Mouse (Mus musculus) forebrain, embryonic 16.5 days (tissue): ENCODE measurements around the gene Sox6. TPM values are rescaled to one million over a fixed set of nuclear protein-coding genes. Genes with fewer than 3 reads are reported as not detected.

Source experiments
- ATAC-seq: fragments of 200-750 bp; cut with Nextera tagmentation; 2 replicates; pipeline ENCODE4 v1.8.0; 2017; ENCODE audit warnings: mild to moderate bottlenecking, moderate library complexity
- H3K27ac ChIP-seq: fragments of 300-500 bp; sonication (generic); 2 replicates; pipeline ENCODE4 v1.5.1; 2014; ENCODE audit warnings: low read length, control low read depth
- H3K27me3 ChIP-seq: fragments of 300-500 bp; sonication (generic); replicated peaks from 2 replicates; pipeline ENCODE4 v1.6.1; 2014; ENCODE audit warnings: low read length; ENCODE audit not compliant: control insufficient read depth, insufficient read depth
- H3K36me3 ChIP-seq: fragments of 300-500 bp; sonication (generic); 2 replicates; pipeline ENCODE4 v1.6.1; 2014; ENCODE audit not compliant: control insufficient read depth, insufficient read depth
- H3K4me1 ChIP-seq: fragments of 300-500 bp; sonication (generic); replicated peaks from 2 replicates; pipeline ENCODE4 v1.6.1; 2014; ENCODE audit warnings: low read length; ENCODE audit not compliant: control insufficient read depth, insufficient read depth
- H3K4me2 ChIP-seq: fragments of 300-500 bp; sonication (generic); 2 replicates; pipeline ENCODE4 v1.6.1; 2014; ENCODE audit warnings: mild to moderate bottlenecking, low read length, control low read depth
- H3K4me3 ChIP-seq: fragments of 300-500 bp; sonication (generic); replicated peaks from 2 replicates; pipeline ENCODE4 v1.5.1; 2014; ENCODE audit warnings: mild to moderate bottlenecking, low read length, control low read depth
- H3K9ac ChIP-seq: fragments of 300-500 bp; sonication (generic); replicated peaks from 2 replicates; pipeline ENCODE4 v1.6.1; 2014; ENCODE audit warnings: low read depth, low read length, control low read depth
- H3K9me3 ChIP-seq: fragments of 300-500 bp; sonication (generic); 2 replicates; pipeline ENCODE4 v1.6.1; 2016; ENCODE audit warnings: low read length; ENCODE audit not compliant: control insufficient read depth
- WGBS: fragments of 180-500 bp; shearing (Covaris S2); extraction: QIAGEN DNeasy Blood & Tissue Kit; methylation state at CpG from one replicate; pipeline ENCODE4 v1.1.7; 2014; 5-methylcytosine and 5-hydroxymethylcytosine counted together
- polyA plus RNA-seq: library from polyadenylated mRNA; unstranded; fragments of >200 nt; fragmentation: Nextera tagmentation; extraction: Ambion mirVana; gene quantifications from 2 replicates; pipeline ENCODE4 v1.2.1, GENCODE M21; 2015

Gene Sox6
- polyA plus RNA-seq, 1 experiment from 2014 or later: 96.5 TPM

GRCm38 (mm10) chr7:115566818-115567217 is 471.8 kb downstream of the Sox6 start:
- Histone ChIP-seq H3K36me3 (no peaks in the 10 kb centered on the region), H3K9me3 (no peaks in the 10 kb centered on the region), H3K4me3 (no peak overlapping the region), H3K27ac (no peak overlapping the region), H3K4me1 (peaks cover 28% of the 10 kb centered on the region), H3K27me3 (no peaks in the 10 kb centered on the region), H3K4me2 (no peak overlapping the region), H3K9ac (no peak overlapping the region)
- no peak for ATAC-seq
- 95% methylated on average over 2 of the region's 2 CpGs for WGBS

GRCm38 (mm10) chr7:115565060-115565426 is 473.6 kb downstream of the Sox6 start:
- Histone ChIP-seq H3K4me2 (no peak overlapping the region), H3K4me1 (peaks cover 28% of the 10 kb centered on the region), H3K9ac (no peak overlapping the region), H3K27ac (no peak overlapping the region), H3K4me3 (no peak overlapping the region), H3K36me3 (no peaks in the 10 kb centered on the region), H3K9me3 (no peaks in the 10 kb centered on the region), H3K27me3 (no peaks in the 10 kb centered on the region)
- 49% methylated on average over 5 of the region's 5 CpGs for WGBS
- no peak for ATAC-seq

GRCm38 (mm10) chr7:115564359-115565059 is 474.1 kb downstream of the Sox6 start:
- H3K9me3 ChIP-seq: no peaks in the 10 kb centered on the region
- no peak overlapping the region for H3K27ac ChIP-seq
- no peak overlapping the region for H3K4me2 ChIP-seq
- 18% methylated on average over 6 of the region's 6 CpGs for WGBS
- no peaks in the 10 kb centered on the region for H3K36me3 ChIP-seq
- peaks cover 28% of the 10 kb centered on the region for H3K4me1 ChIP-seq
- ATAC-seq: no peak
- H3K27me3 ChIP-seq: no peaks in the 10 kb centered on the region
- H3K9ac ChIP-seq: no peak overlapping the region
- no peak overlapping the region for H3K4me3 ChIP-seq

GRCm38 (mm10) chr7:115556677-115557076 is 481.9 kb downstream of the Sox6 start:
- ATAC-seq: no peak
- H3K27ac ChIP-seq: no peak overlapping the region
- H3K4me2 ChIP-seq: no peak overlapping the region
- no peak overlapping the region for H3K9ac ChIP-seq
- 87% methylated on average over 3 of the region's 3 CpGs for WGBS
- no peaks in the 10 kb centered on the region for H3K4me1 ChIP-seq
- H3K36me3 ChIP-seq: no peaks in the 10 kb centered on the region
- no peaks in the 10 kb centered on the region for H3K9me3 ChIP-seq
- H3K27me3 ChIP-seq: no peaks in the 10 kb centered on the region
- H3K4me3 ChIP-seq: no peak overlapping the region

DNA sequence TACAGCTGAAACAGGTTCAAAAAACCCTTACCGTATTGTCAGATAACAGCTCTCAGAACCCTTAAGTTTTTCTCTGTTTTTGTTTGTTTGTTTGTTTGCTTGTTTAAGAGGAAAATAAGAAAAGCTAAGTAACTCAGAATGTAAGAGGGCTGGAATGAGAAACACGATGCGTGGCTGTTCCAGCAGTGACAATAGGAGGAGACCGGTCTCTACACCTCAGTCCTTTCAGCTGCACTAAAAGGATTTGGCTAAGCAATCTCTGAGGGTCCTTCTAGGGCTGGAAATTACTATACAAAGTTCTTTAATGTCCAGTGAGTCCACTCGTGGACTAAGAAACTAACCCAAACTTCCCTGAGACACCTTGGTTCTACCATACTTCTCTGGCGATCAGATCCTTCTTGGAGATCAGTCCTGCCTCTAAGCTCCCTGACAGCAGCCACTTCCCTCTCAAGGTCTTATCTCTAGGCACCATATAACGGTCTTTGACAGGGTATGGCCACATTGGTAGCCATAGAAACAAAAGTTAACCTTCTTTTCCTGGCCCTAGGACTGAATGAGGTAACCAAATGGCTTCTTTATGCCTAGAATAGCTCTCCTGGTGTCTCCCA is 488.3 kb downstream of the Sox6 start:
- H3K9me3 ChIP-seq: no peaks in the 10 kb centered on the region
- no peak overlapping the region for H3K27ac ChIP-seq
- no peak overlapping the region for H3K4me2 ChIP-seq
- no peak overlapping the region for H3K9ac ChIP-seq
- no peak overlapping the region for H3K4me3 ChIP-seq
- no peaks in the 10 kb centered on the region for H3K4me1 ChIP-seq
- H3K27me3 ChIP-seq: no peaks in the 10 kb centered on the region
- WGBS: 80% methylated on average over 7 of the region's 7 CpGs
- no peaks in the 10 kb centered on the region for H3K36me3 ChIP-seq
- ATAC-seq: no peak

GRCm38 (mm10) chr7:115549670-115550069 is 488.9 kb downstream of the Sox6 start:
- Histone ChIP-seq H3K9ac (no peak overlapping the region), H3K27me3 (no peaks in the 10 kb centered on the region), H3K4me3 (no peak overlapping the region), H3K27ac (no peak overlapping the region), H3K4me1 (no peaks in the 10 kb centered on the region), H3K9me3 (no peaks in the 10 kb centered on the region), H3K36me3 (no peaks in the 10 kb centered on the region), H3K4me2 (no peak overlapping the region)
- ATAC-seq: no peak
- WGBS: 86% methylated on average over 4 of the region's 4 CpGs

GRCm38 (mm10) chr7:115545585-115546374 is 492.8 kb downstream of the Sox6 start:
- H3K4me2 ChIP-seq: no peak overlapping the region
- no peaks in the 10 kb centered on the region for H3K9me3 ChIP-seq
- H3K4me1 ChIP-seq: no peaks in the 10 kb centered on the region
- no peaks in the 10 kb centered on the region for H3K27me3 ChIP-seq
- no peak overlapping the region for H3K27ac ChIP-seq
- H3K4me3 ChIP-seq: no peak overlapping the region
- no peak for ATAC-seq
- H3K9ac ChIP-seq: no peak overlapping the region
- no peaks in the 10 kb centered on the region for H3K36me3 ChIP-seq
- 91% methylated on average over 4 of the region's 4 CpGs for WGBS

GRCm38 (mm10) chr7:115543596-115543995 is 495.0 kb downstream of the Sox6 start:
- 63% methylated on average over 4 of the region's 4 CpGs for WGBS

DNA sequence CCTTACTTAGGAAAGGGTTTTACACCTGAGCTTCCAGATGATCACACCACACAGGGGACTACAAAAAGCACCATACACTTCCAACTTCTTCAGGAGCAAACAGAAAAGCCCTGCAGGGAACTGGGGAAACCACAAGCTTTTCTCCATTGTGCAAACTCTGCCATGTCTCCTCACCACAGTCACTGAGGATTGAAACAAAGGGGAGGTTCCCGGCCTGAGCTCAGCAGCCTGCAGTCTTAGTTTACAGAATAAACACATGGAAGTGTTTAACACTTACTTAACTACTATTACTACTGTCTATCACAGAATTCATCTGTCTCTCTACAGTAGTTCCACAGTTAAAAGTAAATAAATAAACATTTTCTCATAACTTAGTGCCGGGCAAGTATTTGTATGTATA is 498.3 kb downstream of the Sox6 start:
- Histone ChIP-seq H3K9ac (no peak overlapping the region), H3K4me3 (no peak overlapping the region), H3K36me3 (no peaks in the 10 kb centered on the region), H3K27ac (no peak overlapping the region), H3K4me1 (no peaks in the 10 kb centered on the region), H3K4me2 (no peak overlapping the region), H3K27me3 (no peaks in the 10 kb centered on the region), H3K9me3 (no peaks in the 10 kb centered on the region)
- 53% methylated on average over 2 of the region's 2 CpGs for WGBS
- ATAC-seq: no peak

More at GRCm38 (mm10) chr7:115543596-115543995, 495.0 kb downstream of the Sox6 start:
- H3K27me3 ChIP-seq: no peaks in the 10 kb centered on the region
- H3K4me1 ChIP-seq: no peaks in the 10 kb centered on the region
- ATAC-seq: no peak
- H3K4me3 ChIP-seq: no peak overlapping the region
- no peak overlapping the region for H3K27ac ChIP-seq
- no peak overlapping the region for H3K4me2 ChIP-seq
- H3K9ac ChIP-seq: no peak overlapping the region
- H3K36me3 ChIP-seq: no peaks in the 10 kb centered on the region
- no peaks in the 10 kb centered on the region for H3K9me3 ChIP-seq
